Mouse (Mus musculus) kidney, postnatal 10 days (tissue): Measurements from ENCODE around the gene Gm382.

Experiments
- DNase-seq: peaks from one replicate; pipeline ENCODE4 v3.0.0; 2021; ENCODE audit warnings: mixed read lengths

Gene Gm382

DNA sequence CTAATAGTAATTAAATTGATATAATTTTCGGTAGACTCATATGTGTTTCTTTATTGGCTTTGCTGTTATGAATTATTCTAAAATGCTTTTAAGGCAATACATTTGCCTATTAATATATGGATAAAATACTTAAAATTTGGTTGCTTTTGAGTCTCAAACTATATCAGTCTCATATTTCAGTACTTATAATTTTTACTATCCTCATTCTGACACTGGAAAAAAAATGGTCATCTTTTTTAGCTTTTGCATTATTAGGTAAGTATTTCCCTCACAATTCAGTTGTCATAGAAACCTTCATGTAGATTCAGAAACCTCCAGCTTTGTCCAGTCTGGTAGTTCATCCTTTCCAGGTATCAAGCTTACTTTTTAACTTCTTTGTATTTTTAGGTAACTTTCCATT lies at the start of gene Gm382:
TSS of gene Gm382 (plus strand) at position 301 of the 400 bp plus-strand sequence.
- DNase-seq: no peak

DNA sequence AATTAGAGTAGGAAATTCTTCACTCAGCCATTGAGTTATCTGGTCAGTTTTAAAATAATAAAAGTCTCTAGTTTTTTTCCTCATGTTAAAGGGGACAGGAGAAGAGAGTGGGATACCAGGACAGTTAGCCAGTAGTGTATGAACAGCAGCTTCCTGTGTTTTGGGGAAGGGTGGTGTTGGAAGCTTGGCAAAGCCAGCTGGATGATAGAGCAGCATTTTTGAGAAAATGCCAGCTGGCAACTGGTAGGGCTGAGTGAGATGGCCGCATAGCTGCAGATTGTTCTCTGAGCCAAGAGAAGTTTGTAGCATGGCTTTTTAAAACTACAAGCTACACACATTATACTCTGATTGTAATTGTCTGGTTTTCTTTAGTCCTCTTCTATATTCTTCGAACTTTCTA lies 30.4 kb downstream of the Gm382 start:
- DNase-seq: no peak

DNA sequence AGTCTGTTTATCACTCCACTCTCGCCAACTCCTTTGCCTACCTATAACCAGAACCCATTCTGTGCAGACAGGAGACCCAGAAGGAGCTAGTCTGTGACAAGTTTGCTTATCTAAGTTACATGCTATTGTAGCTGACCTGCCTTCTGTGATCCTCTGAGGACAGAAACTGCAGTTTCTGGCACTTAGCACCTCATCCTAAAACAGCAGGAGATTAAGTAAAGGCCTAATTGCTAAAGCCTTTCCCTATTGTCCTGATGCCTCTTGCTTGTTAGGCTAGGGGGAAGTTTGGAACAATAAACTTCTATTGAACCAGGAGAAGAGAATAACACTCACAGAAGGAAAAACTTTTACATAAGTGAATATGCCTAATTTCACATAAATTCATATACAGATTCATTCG lies 51.5 kb downstream of the Gm382 start:
- DNase-seq: no peak

DNA sequence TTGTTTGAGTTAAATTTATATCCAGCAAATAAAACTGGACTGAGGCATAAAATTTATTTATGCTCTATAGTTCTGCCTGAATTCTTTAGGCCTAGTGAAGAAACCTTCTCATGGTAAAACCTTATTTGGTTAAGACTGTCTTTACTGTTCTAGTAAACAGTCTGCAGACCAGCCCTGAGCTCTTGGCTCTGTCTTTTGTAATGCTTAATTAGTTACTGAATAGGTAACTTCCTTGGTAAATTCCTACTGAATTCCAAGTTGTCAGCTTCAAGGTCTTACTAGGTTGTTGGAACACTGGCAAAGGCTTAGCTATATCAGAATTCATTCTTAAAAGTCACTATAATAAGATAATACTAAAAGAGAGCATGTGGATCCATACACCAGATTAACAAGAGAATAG lies 53.3 kb downstream of the Gm382 start:
- DNase-seq: no peak

DNA sequence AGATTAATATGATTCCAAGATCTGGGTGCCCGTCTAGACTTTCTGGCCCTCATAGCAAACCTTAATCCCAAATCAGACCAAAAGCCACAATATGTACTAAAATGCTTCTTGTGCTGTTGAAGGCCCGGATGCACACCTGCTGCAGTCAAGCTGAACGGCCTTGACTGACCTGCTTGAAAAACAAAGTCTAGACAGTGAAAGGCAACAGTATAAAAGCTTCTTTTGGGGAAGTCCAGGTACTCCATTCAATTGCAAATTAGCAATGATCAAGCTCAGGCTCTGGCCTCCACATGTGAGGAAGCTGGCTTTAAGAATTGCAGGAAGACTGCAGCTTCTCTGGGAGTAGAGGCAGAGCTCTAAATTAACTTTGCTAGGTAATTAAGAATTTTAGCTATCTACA lies 54.2 kb downstream of the Gm382 start:
- no peak for DNase-seq

DNA sequence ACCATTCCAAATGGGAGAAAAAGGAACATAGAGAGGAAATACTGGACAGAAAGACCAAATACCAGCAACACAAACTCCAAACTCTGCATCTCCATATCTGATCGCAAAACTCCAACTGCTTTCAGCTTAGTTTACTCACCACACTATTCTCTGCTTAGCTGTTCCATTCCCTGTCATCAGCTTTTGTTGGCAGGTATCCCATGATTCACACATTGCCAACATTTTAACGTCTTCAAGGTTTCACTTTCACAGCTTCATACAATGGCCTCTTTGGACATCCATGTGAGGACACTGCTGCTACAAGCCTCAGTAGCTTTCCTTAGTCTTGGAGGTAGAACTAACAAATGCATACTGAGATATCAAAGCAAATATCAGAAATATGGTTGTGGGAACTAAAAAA lies 64.6 kb downstream of the Gm382 start:
- no peak for DNase-seq
